Comparison of ENCODE assay signal across 23 mouse cellular contexts in genomic region chr12:83544791-83545190, GRCm38 (mm10). TPM values are rescaled to one million over a fixed set of nuclear protein-coding genes. Genes with fewer than 3 reads are reported as not detected.
DNase-seq lines count a peak whose midpoint lies in the region; ATAC-seq and TF ChIP-seq lines count a peak whose summit lies in the region.
"Had no signal": no experiment of that assay in that cellular context is flagged by ENCODE, and none has a peak within 500 bp of the region (broad histone marks: within the 10 kb centered on the region; RNA-seq: fewer than 3 reads in every experiment).

No protein-coding gene starts in this region.

- TF ChIP-seq EP300 in liver, postnatal 0 days (IDR thresholded peaks at IDR 0.05; ENCODE audit: low read depth), result 0 out of 2 replicates have a peak, but pooled peaks have one; percentile 53

- H3K9me3 ChIP-seq in liver, postnatal 0 days (ENCODE audit: low read length), result no peaks in the 10 kb centered on the region
- no peaks in the 10 kb centered on the region for H3K9me3 ChIP-seq in hindbrain, embryonic 10.5 days
- H3K9me3 ChIP-seq: embryonic facial prominence, embryonic 12.5 days; forebrain, embryonic 13.5 days; forebrain, embryonic 15.5 days had no signal

- H3K4me3 ChIP-seq in liver, postnatal 0 days (ENCODE audit: low read depth, low read length), result no peak overlapping the region
- no peak overlapping the region for H3K4me3 ChIP-seq in hindbrain, embryonic 10.5 days
- H3K4me3 ChIP-seq: embryonic facial prominence, embryonic 12.5 days; forebrain, embryonic 13.5 days; forebrain, embryonic 15.5 days had no signal

- intact Hi-C loops in gastrocnemius, postnatal 36 days (cut with DNase I), result no loop called here

- TF ChIP-seq CTCF in liver, postnatal 0 days (IDR thresholded peaks at IDR 0.05; ENCODE audit: low read depth), result no peak

- ATAC-seq in liver, postnatal 0 days, result peak; percentile 43
- ATAC-seq: CD4-positive, CD25-positive, alpha-beta regulatory T cell, adult 4 months; forebrain, embryonic 13.5 days; forebrain, embryonic 15.5 days had no signal

- no peaks in the 10 kb centered on the region for H3K27me3 ChIP-seq in liver, postnatal 0 days (ENCODE audit: insufficient read depth, low read length)
- no peaks in the 10 kb centered on the region for H3K27me3 ChIP-seq in hindbrain, embryonic 10.5 days (ENCODE audit: insufficient read depth, poor library complexity, severe bottlenecking)
- H3K27me3 ChIP-seq: embryonic facial prominence, embryonic 12.5 days; forebrain, embryonic 13.5 days; forebrain, embryonic 15.5 days had no signal

- H3K4me1 ChIP-seq in liver, postnatal 0 days (ENCODE audit: insufficient read depth), result peaks cover 5% of the 10 kb centered on the region
- no peaks in the 10 kb centered on the region for H3K4me1 ChIP-seq in hindbrain, embryonic 10.5 days (replicated peaks)
- H3K4me1 ChIP-seq: embryonic facial prominence, embryonic 12.5 days; forebrain, embryonic 13.5 days; forebrain, embryonic 15.5 days had no signal

- peak; percentile 85 for DNase-seq in gastrocnemius, adult 18-20 months (ENCODE audit: low spot score)
- DNase-seq in gastrocnemius, postnatal 36 days, result no peak
- DNase-seq in gastrocnemius, postnatal 25 days, result peak; percentile 44
- no peak for DNase-seq in gastrocnemius, postnatal 4 days (ENCODE audit: low spot score in 2 of 2)
- no peak for DNase-seq in liver, postnatal 0 days
- no peak for DNase-seq in liver
- peak; percentile 83 for DNase-seq in skeletal muscle tissue, adult 2 months (ENCODE audit: low read depth, low spot score)
- DNase-seq in hindbrain, embryonic 10.5 days (ENCODE audit: low spot score), result no peak
- DNase-seq: adrenal gland, adult 2 months; adrenal gland, postnatal 10 days; adrenal gland, postnatal 25 days; B cell, adult 2 months; cerebellum, adult 11 months; cerebellum, adult 18-20 months; cerebellum, adult 8-10 months; cerebellum, adult 9-11 months; cerebellum, postnatal 14 days; cerebellum, postnatal 36 days; embryo, embryonic 11 days had no signal

- no peak overlapping the region for H3K4me2 ChIP-seq in liver, postnatal 0 days (ENCODE audit: low read depth, low read length)
- H3K4me2 ChIP-seq: embryonic facial prominence, embryonic 12.5 days; forebrain, embryonic 13.5 days; forebrain, embryonic 15.5 days had no signal

- peak overlapping the region; percentile 76 for H3K27ac ChIP-seq in liver, postnatal 0 days (ENCODE audit: low read depth)
- H3K27ac ChIP-seq in hindbrain, embryonic 10.5 days, result no peak overlapping the region
- H3K27ac ChIP-seq: embryonic facial prominence, embryonic 12.5 days; forebrain, embryonic 13.5 days; forebrain, embryonic 15.5 days had no signal

- peaks cover 48% of the 10 kb centered on the region for H3K36me3 ChIP-seq in liver, postnatal 0 days (replicated peaks; ENCODE audit: insufficient read depth, low read length)
- peaks cover 76% of the 10 kb centered on the region for H3K36me3 ChIP-seq in hindbrain, embryonic 10.5 days

- H3K9ac ChIP-seq in liver, postnatal 0 days (replicated peaks), result no peak overlapping the region
- H3K9ac ChIP-seq: embryonic facial prominence, embryonic 12.5 days; forebrain, embryonic 13.5 days; forebrain, embryonic 15.5 days had no signal

RNA-seq across cellular contexts. Expression of gene Dcaf4, which starts 24.5 kb away (rescaled TPM):
- 10 to 100 TPM; 19.6 to 21.2 TPM for total RNA-seq in gastrocnemius, adult 18-20 months (2021)
- 10 to 100 TPM; 20.3 to 20.7 TPM for total RNA-seq in gastrocnemius, postnatal 36 days (2021)
- 10 to 100 TPM; 16.5 to 22.3 TPM for total RNA-seq in gastrocnemius, postnatal 25 days (2021)
- 10 to 100 TPM; 25.5 to 28.4 TPM for total RNA-seq in gastrocnemius, postnatal 4 days (2021)
- polyA plus RNA-seq in liver, postnatal 0 days (2015; fragmentation: Nextera tagmentation; extraction: Ambion mirVana), result 6.8 and 8.0 TPM in 2 replicates
- polyA plus RNA-seq in hindbrain, embryonic 10.5 days (2016; fragmentation: Nextera tagmentation; extraction: Ambion mirVana), result 24.8 and 25.7 TPM in 2 replicates

RNA-seq across cellular contexts. Expression of gene Zfyve1, which starts 52.2 kb away (rescaled TPM):
- total RNA-seq in gastrocnemius, adult 18-20 months (2021), result 10 to 100 TPM; 20.0 to 23.8 TPM
- total RNA-seq in gastrocnemius, postnatal 36 days (2021), result 10 to 100 TPM; 17.0 to 17.7 TPM
- total RNA-seq in gastrocnemius, postnatal 25 days (2021), result 10 to 100 TPM; 12.8 to 20.3 TPM
- 10 to 100 TPM; 23.5 to 25.6 TPM for total RNA-seq in gastrocnemius, postnatal 4 days (2021)
- 5.5 and 6.4 TPM in 2 replicates for polyA plus RNA-seq in liver, postnatal 0 days (2015; fragmentation: Nextera tagmentation; extraction: Ambion mirVana)
- polyA plus RNA-seq in hindbrain, embryonic 10.5 days (2016; fragmentation: Nextera tagmentation; extraction: Ambion mirVana), result 22.0 and 25.3 TPM in 2 replicates

RNA-seq across cellular contexts. Expression of gene Dpf3, which starts 57.3 kb away (rescaled TPM):
- total RNA-seq in gastrocnemius, adult 18-20 months (2021), result 10 to 100 TPM; 21.7 to 23.7 TPM
- 10 to 100 TPM; 15.9 to 20.0 TPM for total RNA-seq in gastrocnemius, postnatal 36 days (2021)
- total RNA-seq in gastrocnemius, postnatal 25 days (2021), result 10 to 100 TPM; 17.9 to 22.5 TPM
- total RNA-seq in gastrocnemius, postnatal 4 days (2021), result 10 to 100 TPM; 15.6 to 19.3 TPM
- 4.5 and 7.5 TPM in 2 replicates for polyA plus RNA-seq in liver, postnatal 0 days (2015; fragmentation: Nextera tagmentation; extraction: Ambion mirVana)
- 5.3 and 10.5 TPM in 2 replicates for polyA plus RNA-seq in hindbrain, embryonic 10.5 days (2016; fragmentation: Nextera tagmentation; extraction: Ambion mirVana)

Comparison
In these comparisons a context has a peak if more than half of its experiments do, and no peak if none do; other contexts are left out.
1. DNase-seq: peak in gastrocnemius, adult 18-20 months (single experiment), gastrocnemius, postnatal 25 days (single experiment) and skeletal muscle tissue, adult 2 months (single experiment); none in gastrocnemius, postnatal 36 days (0 of 2), gastrocnemius, postnatal 4 days (0 of 2), liver, postnatal 0 days (single experiment), liver (single experiment) and hindbrain, embryonic 10.5 days (single experiment).